In the genomic region with DNA sequence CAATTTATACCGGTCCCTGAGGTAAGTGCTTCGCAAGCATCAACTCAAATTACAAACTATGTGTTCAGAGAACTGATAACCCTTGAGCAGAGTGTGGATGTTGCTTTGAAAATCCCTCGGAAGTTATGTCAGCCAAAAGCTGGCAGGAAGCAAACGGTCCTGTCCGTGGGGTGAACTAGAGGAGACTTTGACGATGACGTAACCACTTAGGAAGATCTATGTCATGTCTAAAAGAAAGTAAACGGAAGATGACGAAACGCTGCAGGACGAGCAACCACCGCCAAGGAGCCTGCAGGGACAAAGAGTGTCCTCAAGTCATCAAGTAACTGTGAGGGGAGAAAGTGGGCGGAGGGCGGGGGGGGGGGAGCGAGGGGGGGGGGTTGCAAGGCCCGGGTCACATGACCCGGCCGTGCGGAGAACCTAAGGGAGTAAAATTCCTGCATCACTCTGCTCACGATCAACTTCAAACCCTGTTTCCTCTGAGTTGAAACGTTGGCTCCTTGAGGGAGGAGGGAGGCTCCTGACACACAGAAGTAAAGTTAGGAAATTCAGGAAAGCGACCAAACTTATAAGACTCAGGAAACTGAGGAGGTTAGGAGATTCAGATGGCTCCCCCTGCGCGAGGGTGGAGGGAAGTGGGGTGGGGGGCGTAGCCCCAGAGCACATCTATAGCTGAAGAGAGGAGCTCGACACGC, we compare ENCODE assay signal across 8 mouse cellular contexts. TPM values are rescaled to one million over a fixed set of nuclear protein-coding genes. Genes with fewer than 3 reads are reported as not detected.
DNase-seq lines count a peak whose midpoint lies in the region; ATAC-seq and TF ChIP-seq lines count a peak whose summit lies in the region.

No protein-coding gene starts in this region.

- H3K27ac ChIP-seq in forebrain, embryonic 13.5 days, result no peak overlapping the region
- H3K27ac ChIP-seq in liver, postnatal 0 days (ENCODE audit: low read depth), result 0 out of 2 replicates have a peak overlapping the region, but pooled peaks have one; percentile 9
- H3K27ac ChIP-seq in neural tube, embryonic 12.5 days, result no peak overlapping the region

- no peak for TF ChIP-seq EP300 in liver, postnatal 0 days (IDR thresholded peaks at IDR 0.05; ENCODE audit: low read depth)

- no peak for TF ChIP-seq CTCF in liver, postnatal 0 days (IDR thresholded peaks at IDR 0.05; ENCODE audit: low read depth)

- peak overlapping the region; percentile 59 for H3K4me2 ChIP-seq in forebrain, embryonic 13.5 days
- H3K4me2 ChIP-seq in liver, postnatal 0 days (ENCODE audit: low read depth, low read length), result peak overlapping the region; percentile 85
- peak overlapping the region; percentile 66 for H3K4me2 ChIP-seq in neural tube, embryonic 12.5 days (replicated peaks)

- H3K9me3 ChIP-seq in forebrain, embryonic 13.5 days (replicated peaks), result no peaks in the 10 kb centered on the region
- H3K9me3 ChIP-seq in liver, postnatal 0 days (ENCODE audit: low read length), result no peaks in the 10 kb centered on the region
- H3K9me3 ChIP-seq in neural tube, embryonic 12.5 days, result no peaks in the 10 kb centered on the region

- 3% methylated on average over 25 of the region's 27 CpGs for WGBS in forebrain, embryonic 13.5 days
- 3% methylated on average over 26 of the region's 27 CpGs for WGBS in liver, postnatal 0 days (ENCODE audit: insufficient replicate concordance)
- WGBS in neural tube, embryonic 12.5 days, result 3% methylated on average over 24 of the region's 27 CpGs

- peak; percentile 43 for ATAC-seq in forebrain, embryonic 13.5 days
- peak; percentile 75 for ATAC-seq in liver, postnatal 0 days
- ATAC-seq in neural tube, embryonic 12.5 days (ENCODE audit: low FRiP score, low read depth), result peak; percentile 70

- H3K36me3 ChIP-seq in forebrain, embryonic 13.5 days (ENCODE audit: poor library complexity, severe bottlenecking), result no peaks in the 10 kb centered on the region
- H3K36me3 ChIP-seq in liver, postnatal 0 days (replicated peaks; ENCODE audit: insufficient read depth, low read length), result no peaks in the 10 kb centered on the region
- H3K36me3 ChIP-seq in neural tube, embryonic 12.5 days, result no peaks in the 10 kb centered on the region

- H3K4me3 ChIP-seq in forebrain, embryonic 13.5 days, result peak overlapping the region; percentile 34
- peak overlapping the region; percentile 46 for H3K4me3 ChIP-seq in liver, postnatal 0 days (ENCODE audit: low read depth, low read length)
- H3K4me3 ChIP-seq in neural tube, embryonic 12.5 days, result peak overlapping the region; percentile 27

- H3K9ac ChIP-seq in forebrain, embryonic 13.5 days, result peak overlapping the region; percentile 56
- H3K9ac ChIP-seq in liver, postnatal 0 days (replicated peaks), result peak overlapping the region; percentile 60
- peak overlapping the region; percentile 26; the same call in 1 of the 2 replicates for H3K9ac ChIP-seq in neural tube, embryonic 12.5 days

- DNase-seq in CD8-positive naive resting alpha-beta T cell, adult 2 months (ENCODE audit: low read depth in 2 of 2, low spot score in 2 of 2), result peak; percentile 27 to 50
- peak; percentile 57 for DNase-seq in ZHBTc4 (ENCODE audit: low read depth, low spot score)
- DNase-seq in induced T-regulatory cell, adult 2 months (ENCODE audit: low read depth), result peak; percentile 89
- DNase-seq in liver, postnatal 0 days, result peak; percentile 48
- no peak for DNase-seq in layer of hippocampus, adult 9-11 months
- DNase-seq in gastrocnemius, postnatal 10 days, result no peak

- peaks cover 5% of the 10 kb centered on the region; the same call in 1 of the 2 replicates for H3K4me1 ChIP-seq in forebrain, embryonic 13.5 days
- H3K4me1 ChIP-seq in liver, postnatal 0 days (ENCODE audit: insufficient read depth), result peaks cover 9% of the 10 kb centered on the region; the same call in 1 of the 2 replicates
- peaks cover 9% of the 10 kb centered on the region; the same call in 1 of the 2 replicates for H3K4me1 ChIP-seq in neural tube, embryonic 12.5 days

- peaks cover 6% of the 10 kb centered on the region; the same call in 1 of the 2 replicates for H3K27me3 ChIP-seq in forebrain, embryonic 13.5 days
- no peaks in the 10 kb centered on the region for H3K27me3 ChIP-seq in liver, postnatal 0 days (ENCODE audit: insufficient read depth, low read length)
- H3K27me3 ChIP-seq in neural tube, embryonic 12.5 days (replicated peaks), result 0 out of 2 replicates have a peak, but pooled peaks cover 4% of the 10 kb centered on the region

RNA-seq across cellular contexts. Expression of gene Cpsf6, which starts 13.5 kb away (rescaled TPM):
- polyA plus RNA-seq in forebrain, embryonic 13.5 days (2015; fragmentation: Nextera tagmentation; extraction: Ambion mirVana), result 242 and 248 TPM in 2 replicates
- 34.4 and 38.6 TPM in 2 replicates for polyA plus RNA-seq in liver, postnatal 0 days (2015; fragmentation: Nextera tagmentation; extraction: Ambion mirVana)
- 216 and 225 TPM in 2 replicates for polyA plus RNA-seq in neural tube, embryonic 12.5 days (2016; fragmentation: Nextera tagmentation; extraction: Ambion mirVana)
- total RNA-seq in gastrocnemius, postnatal 10 days (2021), result 10 to 100 TPM; 40.1 to 46.3 TPM

Comparison
In these comparisons a context has a peak if more than half of its experiments do, and no peak if none do; other contexts are left out.
1. DNase-seq: peak in CD8-positive naive resting alpha-beta T cell, adult 2 months (2 of 2), ZHBTc4 (single experiment), induced T-regulatory cell, adult 2 months (single experiment) and liver, postnatal 0 days (single experiment); none in layer of hippocampus, adult 9-11 months (single experiment) and gastrocnemius, postnatal 10 days (single experiment).
2. Peak in every context shown above with its lines, with median percentiles within 50 percentile points of each other: ATAC-seq, H3K4me2 ChIP-seq, H3K4me3 ChIP-seq and H3K9ac ChIP-seq.